Mouse (Mus musculus): ENCODE measurements at regions not wholly inside any gene's neighbourhood (a gene's known extent, or its start where the extent isn't known, plus 50 kb on each side); places are given as distances from the start of the nearest gene placed in this dataset.
A peak's percentile ranks its signal among the peaks of the same experiment; 100 is the strongest.

DNA sequence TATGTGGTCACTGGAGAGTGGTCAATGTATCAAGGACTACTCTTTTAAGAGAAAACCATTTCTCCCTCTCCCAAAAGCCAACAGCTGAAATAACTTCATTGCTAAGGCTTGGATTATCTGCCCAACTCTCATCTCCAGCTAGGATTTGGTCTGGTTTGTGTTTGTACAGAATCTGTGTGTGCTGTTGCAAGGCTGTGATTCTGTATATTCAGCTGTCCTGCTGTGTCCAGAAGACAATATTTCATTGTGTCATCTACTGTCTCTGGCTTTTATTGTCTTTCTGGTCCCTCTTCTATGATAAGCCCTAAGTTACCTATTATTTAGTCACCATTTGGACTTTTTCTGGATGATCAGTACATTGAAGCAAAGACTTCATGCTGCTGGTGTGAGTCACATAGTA, 110.9 kb downstream of the Cenpc1 start:
- DNase-seq = no peak

DNA sequence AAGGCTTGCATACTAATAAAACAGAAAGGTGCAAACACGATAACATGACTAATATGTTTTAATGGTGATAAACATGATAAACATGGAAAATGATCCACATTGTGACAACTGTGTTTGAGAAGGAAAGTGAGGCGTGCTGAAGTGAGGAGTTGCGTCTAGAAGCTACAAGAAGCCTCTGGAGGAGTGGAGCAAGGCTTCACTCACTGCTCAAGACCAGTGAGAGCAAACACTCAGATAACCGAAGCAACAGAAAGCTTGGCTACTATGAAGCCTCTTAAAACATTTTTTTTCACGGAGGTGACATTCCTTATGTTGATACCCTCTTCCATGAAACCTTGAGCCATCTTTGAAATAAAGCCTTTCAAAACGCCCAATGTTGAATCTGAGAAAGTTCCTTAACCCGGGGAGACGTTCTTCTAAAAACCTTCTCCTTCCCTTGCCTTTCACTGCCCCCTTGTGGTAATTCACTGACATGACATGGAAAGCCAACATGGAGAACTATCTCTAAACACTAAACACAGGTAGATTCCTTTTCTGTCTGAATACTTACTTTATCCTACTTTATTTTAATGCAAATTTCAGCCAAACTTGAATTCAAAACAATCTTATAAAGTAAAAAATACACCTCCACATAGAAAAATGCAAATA, 128.6 kb downstream of the Cenpc1 start:
- DNase-seq = peak; percentile 40

DNA sequence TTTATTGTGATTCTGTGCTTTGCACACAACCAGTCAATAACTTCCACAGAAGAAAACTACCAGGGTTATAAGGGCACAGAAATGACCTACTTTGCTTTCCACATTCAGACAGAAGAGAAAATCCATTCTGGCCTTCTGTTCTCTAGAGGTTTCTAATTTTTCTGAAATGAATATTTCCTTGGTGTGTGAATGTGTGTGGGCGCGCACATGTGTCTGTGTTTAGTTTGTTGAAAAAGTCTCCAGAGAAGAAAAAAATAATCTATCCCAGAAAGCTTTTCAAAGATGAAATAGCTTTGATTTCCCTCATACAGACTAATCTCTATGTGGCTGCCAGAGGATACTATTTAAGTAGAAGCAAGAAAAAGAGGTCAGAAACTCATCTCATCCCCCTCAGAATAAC, 147.1 kb downstream of the Cenpc1 start:
- no peak for DNase-seq

DNA sequence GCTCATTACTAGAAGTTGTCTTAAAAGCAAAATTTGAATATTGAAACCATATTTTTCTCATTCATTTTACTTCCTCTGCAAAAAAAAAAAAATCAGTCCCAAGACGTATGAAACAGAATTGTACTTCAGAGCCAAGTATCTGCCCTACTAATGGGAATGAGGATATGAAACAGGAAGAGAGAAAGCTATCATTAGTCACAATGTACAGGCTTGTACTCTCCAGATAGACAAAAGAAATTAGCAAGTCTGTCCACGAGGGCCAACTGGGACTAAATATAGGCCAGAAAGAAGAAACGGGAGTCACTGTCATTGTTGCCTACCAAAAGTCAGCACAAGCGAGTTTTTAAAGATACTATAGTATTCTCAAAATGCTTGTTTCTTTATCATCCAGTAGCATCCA, 150.4 kb downstream of the Cenpc1 start:
- DNase-seq = no peak

- no peak for DNase-seq
Measured at GRCm38 (mm10) chr5:85896452-85896851, 168.9 kb downstream of the Cenpc1 start.

GRCm38 (mm10) chr5:85895814-85896213, 169.6 kb downstream of the Cenpc1 start:
- no peak for DNase-seq

DNA sequence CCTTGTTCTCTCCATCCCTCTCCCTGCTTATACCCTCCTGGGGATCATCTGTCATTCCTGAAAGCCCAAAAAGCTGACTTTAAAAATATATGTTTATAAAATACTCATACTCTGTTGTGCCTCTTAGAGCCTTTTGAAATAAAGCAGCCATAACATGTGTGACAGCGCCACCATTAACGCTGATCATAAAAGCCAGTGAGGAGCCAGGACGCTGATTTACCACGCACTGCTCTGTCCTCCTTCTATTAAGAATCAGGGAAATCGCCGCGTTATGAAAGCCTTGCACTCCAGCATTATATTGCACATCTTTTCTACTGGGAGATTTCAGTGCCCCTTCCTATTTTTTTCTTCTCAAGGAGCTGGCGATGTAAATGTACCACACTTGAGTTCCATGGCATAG, 195.1 kb downstream of the Cenpc1 start:
- DNase-seq = no peak

- DNase-seq = no peak
Measured at GRCm38 (mm10) chr5:85832556-85832955, 232.8 kb downstream of the Cenpc1 start.

- DNase-seq = no peak
Measured at GRCm38 (mm10) chr5:85795531-85796197, 269.7 kb downstream of the Cenpc1 start.

GRCm38 (mm10) chr5:85793148-85793547, 272.2 kb downstream of the Cenpc1 start:
- DNase-seq = no peak

DNA sequence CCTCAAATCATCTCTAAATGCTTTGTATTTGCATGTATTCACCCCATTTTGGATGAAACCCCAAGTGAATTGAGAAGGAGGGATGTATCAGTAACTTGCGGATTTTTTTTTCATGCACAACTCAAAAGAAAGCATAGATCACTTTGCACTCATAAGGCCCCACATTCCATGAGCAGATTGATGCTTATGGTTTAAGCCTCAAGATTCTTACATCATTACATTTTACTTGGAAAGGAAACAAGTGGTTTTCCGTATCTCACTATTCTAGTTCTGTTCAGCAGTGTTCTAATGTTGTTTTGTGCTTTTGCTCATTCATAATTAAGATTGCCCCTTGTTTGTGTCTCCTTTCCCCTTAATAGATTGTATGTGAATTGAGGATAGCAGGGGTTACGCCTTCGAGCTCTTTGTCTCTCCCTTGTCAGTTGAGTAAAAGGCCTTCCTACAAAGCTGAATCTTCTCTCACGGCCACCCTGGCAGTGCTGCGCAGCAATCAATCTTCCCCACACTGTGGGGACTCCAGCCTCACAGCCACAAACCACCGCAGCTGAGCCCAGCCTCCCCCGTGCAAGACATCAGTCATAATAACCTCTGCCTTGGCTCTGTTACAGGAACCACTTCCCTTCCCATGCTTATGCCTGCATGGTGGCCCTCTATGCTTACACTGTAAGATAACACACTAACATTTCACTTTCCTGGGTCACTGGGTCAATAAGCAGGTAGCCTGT, 284.5 kb downstream of the Cenpc1 start:
- no peak for DNase-seq

GRCm38 (mm10) chr5:85780017-85780416, 285.4 kb downstream of the Cenpc1 start:
- DNase-seq = no peak

GRCm38 (mm10) chr5:85779205-85779604, 286.2 kb downstream of the Cenpc1 start:
- no peak for DNase-seq

DNA sequence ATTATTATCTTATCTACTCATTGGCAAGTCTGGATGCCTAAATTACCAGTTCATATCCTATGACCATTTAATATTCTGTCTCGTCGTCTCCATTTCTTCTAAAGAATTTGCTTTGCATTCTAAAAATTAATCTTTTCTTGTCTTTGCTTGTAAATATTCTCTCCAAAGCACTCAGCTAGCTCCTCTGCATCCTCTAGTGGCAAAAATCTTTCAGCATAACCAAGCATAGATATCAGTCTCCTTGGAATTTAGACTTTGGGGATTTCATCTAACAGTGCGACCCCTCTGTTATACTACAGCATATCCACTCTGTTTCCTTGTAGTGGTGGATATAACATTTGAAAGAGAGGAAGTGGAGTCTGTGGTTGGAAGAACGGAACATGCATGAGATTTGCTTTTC, 292.7 kb downstream of the Cenpc1 start:
- no peak for DNase-seq

- no peak for DNase-seq
Measured at GRCm38 (mm10) chr5:85772086-85772485, 293.3 kb downstream of the Cenpc1 start.

DNA sequence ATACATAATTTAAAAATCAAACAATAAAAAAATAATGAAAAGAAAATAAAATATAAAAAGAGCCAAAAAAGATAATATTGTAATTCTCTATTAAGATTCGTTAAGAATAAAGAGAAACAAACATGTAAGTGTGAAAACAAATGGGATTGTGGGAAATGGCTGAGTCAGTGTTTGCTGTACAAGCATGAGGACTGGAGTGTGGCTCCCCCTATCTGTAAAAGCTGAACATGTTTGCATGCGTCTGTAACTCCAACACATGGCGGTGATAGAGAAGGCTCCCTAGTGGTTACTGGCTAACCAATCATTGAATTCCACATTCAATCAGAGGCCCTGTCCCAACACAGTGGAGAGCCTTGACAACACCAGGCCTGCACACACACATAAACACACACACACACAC, 298.2 kb downstream of the Cenpc1 start:
- no peak for DNase-seq

DNA sequence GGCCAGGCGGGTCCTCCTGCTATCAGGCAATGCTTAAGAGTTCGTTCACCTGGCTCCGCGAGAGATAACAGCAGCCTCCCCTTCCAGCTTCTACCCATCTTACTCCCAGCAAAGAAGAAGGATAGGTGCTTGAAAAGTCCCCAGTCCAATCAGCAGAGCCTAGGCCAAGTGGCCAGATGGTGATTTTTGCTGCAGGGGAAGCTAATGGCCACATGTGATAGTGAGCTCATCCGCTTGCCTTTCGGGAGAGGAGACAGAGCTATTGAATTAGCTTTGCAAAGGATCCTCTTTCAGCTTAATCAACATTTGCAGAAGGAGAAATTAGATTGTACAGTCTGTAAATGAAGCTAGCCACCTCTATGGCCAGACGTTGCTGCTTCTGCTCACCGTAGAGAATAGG, 308.7 kb downstream of the Cenpc1 start:
- no peak for DNase-seq

GRCm38 (mm10) chr5:85754227-85754626, 311.2 kb downstream of the Cenpc1 start:
- DNase-seq = no peak

DNA sequence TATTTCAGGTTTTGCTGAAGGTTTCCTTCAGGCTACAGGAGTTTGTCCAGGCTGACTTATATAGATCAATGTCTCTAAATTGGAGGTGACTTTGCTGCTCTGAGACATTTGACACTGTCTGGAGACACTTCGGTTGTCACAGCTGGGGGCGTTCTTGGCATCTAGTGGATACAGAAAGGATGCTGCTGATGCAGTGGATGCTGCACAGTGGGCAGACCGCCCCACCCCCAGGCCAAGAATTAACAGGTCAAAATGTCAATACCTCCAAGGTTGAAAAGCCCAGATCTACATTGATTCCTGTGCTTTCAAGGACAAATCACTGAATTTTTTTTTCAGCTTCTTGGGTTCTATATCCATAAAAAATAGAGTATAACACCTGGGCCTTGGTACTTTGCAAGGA, 312.3 kb downstream of the Cenpc1 start:
- no peak for DNase-seq

DNA sequence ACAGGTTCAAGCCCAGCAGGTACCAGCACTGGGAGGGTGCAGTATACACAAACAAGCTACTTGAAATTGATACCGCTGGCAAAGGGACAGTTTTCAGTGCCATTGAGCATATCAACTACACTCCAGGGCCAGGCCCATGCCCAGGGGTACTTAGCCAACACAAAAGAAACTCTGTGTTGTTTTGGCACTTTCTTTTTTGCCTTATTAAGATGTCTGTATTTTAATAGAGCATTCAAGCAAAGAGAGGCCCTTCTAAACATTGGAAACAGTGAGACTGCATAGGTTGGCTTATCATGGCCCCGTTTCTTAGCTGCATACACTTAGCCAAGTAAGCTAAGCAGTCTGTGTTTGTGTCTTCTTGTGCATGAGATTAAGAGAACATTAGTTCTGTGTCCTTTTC, 313.7 kb downstream of the Cenpc1 start:
- no peak for DNase-seq

GRCm38 (mm10) chr5:85750893-85751292, 314.5 kb downstream of the Cenpc1 start:
- no peak for DNase-seq

DNA sequence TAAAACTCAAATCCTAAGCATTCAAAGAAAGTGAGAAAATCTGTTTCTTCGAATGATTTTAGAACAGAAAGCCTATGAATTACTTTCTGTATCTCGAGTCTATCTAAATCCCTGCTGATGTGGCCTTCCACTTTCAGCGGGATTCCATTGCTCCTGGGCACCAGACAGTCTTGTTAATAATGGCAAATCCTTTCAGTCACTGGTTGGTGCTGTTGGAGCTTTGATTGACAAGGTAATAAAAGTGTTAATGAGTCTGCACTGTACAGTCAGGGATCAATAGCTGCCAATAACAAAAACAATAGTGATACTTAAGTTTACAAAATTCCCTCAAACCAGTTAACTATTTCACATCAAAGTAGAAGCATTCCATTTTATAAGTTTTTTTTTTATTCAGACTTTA, 335.8 kb downstream of the Cenpc1 start:
- DNase-seq = no peak

- DNase-seq = no peak
Measured at GRCm38 (mm10) chr5:85707345-85707744, 358.0 kb downstream of the Cenpc1 start.

GRCm38 (mm10) chr5:85706598-85706997, 358.8 kb downstream of the Cenpc1 start:
- no peak for DNase-seq

Measured in heart, postnatal 4 days (tissue).